Mouse (Mus musculus) myocyte (in vitro differentiated cells): ENCODE measurements at regions not wholly inside any gene's neighbourhood (a gene's known extent, or its start where the extent isn't known, plus 50 kb on each side); places are given as distances from the start of the nearest gene placed in this dataset.

Experiments
- CEBPB ChIP-seq: IDR thresholded peaks from 2 replicates; pipeline ENCODE4 v1.6.1; 2011; ENCODE audit warnings: mild to moderate bottlenecking, moderate library complexity; ENCODE audit not compliant: poor library complexity, insufficient read depth, severe bottlenecking
- E2F4 ChIP-seq: IDR thresholded peaks from one replicate; pipeline ENCODE4 v1.6.1; 2011; ENCODE audit warnings: mild to moderate bottlenecking, control low read depth, moderate library complexity; ENCODE audit not compliant: insufficient read depth
- MAX ChIP-seq: IDR thresholded peaks from one replicate; pipeline ENCODE4 v1.6.1; 2011; ENCODE audit warnings: low read depth, mild to moderate bottlenecking, control low read depth
- MYOD1 ChIP-seq, 3 experiments: IDR thresholded peaks; one replicate each; pipeline ENCODE4 v1.6.1; 2011; ENCODE audit warnings: control low read depth in 2 of 3, low read depth in 2 of 3, mild to moderate bottlenecking in 2 of 3, moderate library complexity in 1 of 3; ENCODE audit not compliant: insufficient read length in 2 of 3, control insufficient read depth in 1 of 3
- MYOG ChIP-seq, 3 experiments: IDR thresholded peaks; one replicate each; pipeline ENCODE4 v1.6.1; 2011; ENCODE audit warnings: control low read depth in 2 of 3, low read depth in 2 of 3, mild to moderate bottlenecking in 2 of 3; ENCODE audit not compliant: insufficient read length in 2 of 3, control insufficient read depth in 1 of 3, insufficient read depth in 1 of 3
- POLR2A ChIP-seq: IDR thresholded peaks from one replicate; pipeline ENCODE4 v1.6.1; 2011; ENCODE audit warnings: low read depth, mild to moderate bottlenecking, control low read depth, moderate library complexity; ENCODE audit not compliant: insufficient read length
- POLR2AphosphoS2 ChIP-seq: IDR thresholded peaks from one replicate; pipeline ENCODE4 v1.6.1; 2011; ENCODE audit warnings: low read depth, control low read depth; ENCODE audit not compliant: insufficient read length
- REST ChIP-seq: IDR thresholded peaks from one replicate; pipeline ENCODE4 v1.6.1; 2011; ENCODE audit warnings: mild to moderate bottlenecking, control low read depth, moderate library complexity; ENCODE audit not compliant: insufficient read depth, insufficient read length
- SRF ChIP-seq: IDR thresholded peaks from one replicate; pipeline ENCODE4 v1.6.1; 2011; ENCODE audit warnings: low read depth; ENCODE audit not compliant: control insufficient read depth, insufficient read length
- TCF12 ChIP-seq: IDR thresholded peaks from one replicate; pipeline ENCODE4 v1.6.1; 2011; ENCODE audit warnings: mild to moderate bottlenecking, control low read depth; ENCODE audit not compliant: poor library complexity, insufficient read depth, severe bottlenecking
- TCF3 ChIP-seq: IDR thresholded peaks from one replicate; pipeline ENCODE4 v1.6.1; 2011; ENCODE audit warnings: low read depth, control low read depth; ENCODE audit not compliant: insufficient read length
- USF1 ChIP-seq: IDR thresholded peaks from one replicate; pipeline ENCODE4 v1.6.1; 2011; ENCODE audit warnings: low read depth, mild to moderate bottlenecking, control low read depth, moderate library complexity

DNA sequence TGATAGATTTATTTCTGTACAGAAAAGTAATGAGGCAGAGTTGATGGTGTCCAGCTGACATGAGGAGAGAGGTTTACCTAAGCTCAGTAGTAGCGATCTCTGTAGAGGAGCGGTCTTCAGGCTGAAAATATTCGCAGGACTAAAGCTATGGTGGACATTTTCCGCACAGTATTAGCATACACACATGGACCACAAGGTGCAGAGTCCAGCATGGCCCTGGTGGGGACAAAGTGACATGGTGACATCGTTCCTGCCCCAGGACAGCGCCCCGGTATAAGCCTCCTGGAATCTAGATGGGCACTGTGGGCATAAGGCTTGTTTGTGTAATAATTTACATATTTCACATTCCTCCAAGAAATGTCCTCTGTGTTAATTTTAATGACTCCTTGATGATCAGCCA, 311.5 kb upstream of the Klf6 start:
- no peak for TF ChIP-seq POLR2A
- no peak for TF ChIP-seq POLR2AphosphoS2
- no peak for TF ChIP-seq TCF12
- no peak for TF ChIP-seq USF1
- TF ChIP-seq MYOD1 (IDR thresholded peaks at IDR 0.05; ENCODE audit: control insufficient read depth in 1 of 3, insufficient read length in 2 of 3, low read depth in 2 of 3) = no peak
- no peak for TF ChIP-seq REST
- TF ChIP-seq SRF = no peak
- TF ChIP-seq MYOG (IDR thresholded peaks at IDR 0.05; ENCODE audit: control insufficient read depth in 1 of 3, insufficient read depth in 1 of 3, insufficient read length in 2 of 3, low read depth in 2 of 3) = no peak
- no peak for TF ChIP-seq CEBPB
- no peak for TF ChIP-seq TCF3
- no peak for TF ChIP-seq E2F4
- TF ChIP-seq MAX = no peak
